Comparison of ENCODE assay signal across 14 mouse cellular contexts in the genomic region with DNA sequence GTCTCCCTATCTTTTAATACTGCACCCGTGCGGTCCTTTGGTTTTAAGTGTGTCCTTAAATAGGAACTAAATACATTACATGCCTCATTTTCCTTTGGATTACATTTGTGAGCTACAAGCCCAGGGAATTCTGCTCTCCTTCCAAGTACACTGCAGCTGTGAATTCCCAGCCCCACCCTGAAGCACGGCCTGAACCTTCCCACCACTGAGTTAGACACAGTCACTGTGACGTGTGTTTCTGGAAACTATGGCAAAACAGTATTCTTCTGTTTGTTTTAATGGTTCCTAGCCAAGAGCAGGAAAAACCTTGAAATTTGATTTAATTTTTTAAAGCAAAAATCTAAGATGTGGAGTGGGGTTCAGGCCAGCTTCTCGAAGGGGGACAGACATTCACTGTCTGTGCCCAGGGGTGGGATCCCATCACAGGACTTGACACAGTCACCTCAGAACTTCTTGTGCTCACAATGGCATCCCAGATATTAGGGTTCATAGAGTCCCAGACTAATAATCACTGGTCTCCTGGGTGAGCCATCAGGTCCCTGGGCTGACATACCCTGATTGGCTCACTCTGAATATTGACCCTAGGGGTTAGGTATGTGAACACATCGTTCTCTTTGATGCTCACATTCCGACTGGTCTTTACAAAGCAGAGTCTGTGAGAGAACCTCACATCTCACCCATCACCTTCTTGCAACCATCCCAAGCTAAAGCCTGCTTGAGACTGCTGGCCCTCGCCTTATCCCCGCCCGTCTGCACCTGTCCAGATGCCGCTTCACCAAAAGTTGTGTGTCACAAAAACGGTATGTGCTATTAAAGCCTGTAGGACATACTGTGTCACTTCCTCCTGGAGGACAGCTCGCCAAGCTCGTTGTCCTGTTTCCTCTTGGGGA.
DNase-seq lines count a peak whose midpoint lies in the region; TF ChIP-seq lines count a peak whose summit lies in the region.
"Had no signal": no experiment of that assay in that cellular context is flagged by ENCODE, and none has a peak within 500 bp of the region (broad histone marks: within the 10 kb centered on the region; RNA-seq: fewer than 3 reads in every experiment).

No protein-coding gene starts in this region.

- peak; percentile 34 to 62 for DNase-seq in heart, adult 2 months
- DNase-seq in heart, embryonic 10.5 days (ENCODE audit: low spot score), result no peak
- peak; percentile 14 to 29 for DNase-seq in urinary bladder, postnatal 36 days (ENCODE audit: low spot score in 2 of 2)
- no peak for DNase-seq in urinary bladder, adult 2 months (ENCODE audit: low spot score)
- DNase-seq in heart, postnatal 10 days, result peak; percentile 57 to 64
- no peak for DNase-seq in kidney, adult 9 months
- no peak for DNase-seq in thymus, postnatal 4 days
- no peak for DNase-seq in spleen, adult 18-20 months
- DNase-seq: adrenal gland, postnatal 25 days; B cell, adult 2 months; cerebellum, adult 11 months; kidney, postnatal 4 days had no signal

- TF ChIP-seq EP300 in heart, adult 2 months (IDR thresholded peaks at IDR 0.05; ENCODE audit: insufficient read depth, low read depth, low read length), result no peak

- H3K27ac ChIP-seq in heart, adult 2 months, result peak overlapping the region; percentile 60
- H3K27ac ChIP-seq in heart, embryonic 10.5 days, result no peak overlapping the region
- H3K27ac ChIP-seq: midbrain, embryonic 13.5 days had no signal

- intact Hi-C loops in heart, adult 2 months (cut with DNase I), result loop anchor here (5.0 to 10.0 kb wide), 2 partner anchors 35 to 107 kb away; no protein-coding TSS in a partner anchor
- intact Hi-C loops in heart, postnatal 10 days (cut with DNase I), result no loop called here

- no peaks in the 10 kb centered on the region for H3K36me3 ChIP-seq in heart, adult 2 months (ENCODE audit: control insufficient read depth, insufficient read depth, low read length)
- no peaks in the 10 kb centered on the region for H3K36me3 ChIP-seq in heart, embryonic 10.5 days
- H3K36me3 ChIP-seq: midbrain, embryonic 13.5 days had no signal

- H3K79me2 ChIP-seq in heart, adult 2 months (replicated peaks; ENCODE audit: control insufficient read depth, insufficient read depth, low read length), result no peaks in the 10 kb centered on the region

- TF ChIP-seq CTCF in heart, adult 2 months (IDR thresholded peaks at IDR 0.05), result no peak

- H3K4me3 ChIP-seq in heart, adult 2 months, result no peak overlapping the region
- H3K4me3 ChIP-seq in heart, embryonic 10.5 days, result no peak overlapping the region
- H3K4me3 ChIP-seq: erythroblast, embryonic 14.5 days; midbrain, embryonic 13.5 days had no signal

- H3K27me3 ChIP-seq in heart, adult 2 months (ENCODE audit: control insufficient read depth, insufficient read depth, low read length), result no peaks in the 10 kb centered on the region
- peaks cover 24% of the 10 kb centered on the region for H3K27me3 ChIP-seq in heart, embryonic 10.5 days (ENCODE audit: insufficient read depth, poor library complexity, severe bottlenecking)
- H3K27me3 ChIP-seq: midbrain, embryonic 13.5 days had no signal

- H3K4me1 ChIP-seq in heart, adult 2 months (ENCODE audit: control insufficient read depth, insufficient read depth, low read length), result peaks cover 4% of the 10 kb centered on the region
- H3K4me1 ChIP-seq in heart, embryonic 10.5 days, result peaks cover 8% of the 10 kb centered on the region; the same call in 1 of the 2 replicates
- H3K4me1 ChIP-seq: midbrain, embryonic 13.5 days had no signal

- no peaks in the 10 kb centered on the region for H3K9me3 ChIP-seq in heart, embryonic 10.5 days
- H3K9me3 ChIP-seq: midbrain, embryonic 13.5 days had no signal

- no peak for TF ChIP-seq POLR2A in heart, adult 2 months (IDR thresholded peaks at IDR 0.05; ENCODE audit: insufficient read depth, low read depth, low read length)

- H3K9ac ChIP-seq in heart, adult 2 months (ENCODE audit: low read depth, low read length), result no peak overlapping the region
- H3K9ac ChIP-seq: midbrain, embryonic 13.5 days had no signal

- 58% methylated on average over 14 of the region's 14 CpGs for WGBS in heart, adult 2 months
- WGBS in heart, embryonic 10.5 days, result 83% methylated on average over 14 of the region's 14 CpGs

Comparison
In these comparisons a context has a peak if more than half of its experiments do, and no peak if none do; other contexts are left out.
1. DNase-seq: peak in heart, adult 2 months (2 of 2), urinary bladder, postnatal 36 days (2 of 2) and heart, postnatal 10 days (2 of 2); none in heart, embryonic 10.5 days (single experiment), urinary bladder, adult 2 months (single experiment), kidney, adult 9 months (single experiment), thymus, postnatal 4 days (single experiment) and spleen, adult 18-20 months (0 of 2).